Mouse (Mus musculus) intestine, embryonic 16.5 days (tissue): ENCODE data around the gene Gm5788. TPM values are rescaled to one million over a fixed set of nuclear protein-coding genes. Genes with fewer than 3 reads are reported as not detected.
"Not testable (repeated sequence)": the region's sequence is repeated elsewhere in the genome, so short reads cannot be mapped to it uniquely, and the experiment has no call there.

Source experiments
- ATAC-seq: fragments of 200-750 bp; cut with Nextera tagmentation; 2 replicates; pipeline ENCODE4 v1.8.0; 2017; ENCODE audit warnings: moderate TSS enrichment, moderate library complexity
- H3K27ac ChIP-seq: fragments of 300-500 bp; sonication (generic); 2 replicates; pipeline ENCODE4 v1.5.1; 2014; ENCODE audit warnings: mild to moderate bottlenecking, low read length
- H3K27me3 ChIP-seq: fragments of 300-500 bp; sonication (generic); replicated peaks from 2 replicates; pipeline ENCODE4 v1.6.1; 2014; ENCODE audit warnings: low read length, control low read depth, mixed read lengths; ENCODE audit not compliant: control insufficient read depth, insufficient read depth
- H3K36me3 ChIP-seq: fragments of 300-500 bp; sonication (generic); 2 replicates; pipeline ENCODE4 v1.6.1; 2014; ENCODE audit warnings: low read length, control low read depth; ENCODE audit not compliant: control insufficient read depth, insufficient read depth
- H3K4me1 ChIP-seq: fragments of 300-500 bp; sonication (generic); 2 replicates; pipeline ENCODE4 v1.6.1; 2014; ENCODE audit warnings: low read length, control low read depth, mixed read lengths; ENCODE audit not compliant: control insufficient read depth, insufficient read depth
- H3K4me2 ChIP-seq: fragments of 300-500 bp; sonication (generic); 2 replicates; pipeline ENCODE4 v1.6.1; 2014; ENCODE audit warnings: low read depth, low read length, control low read depth
- H3K4me3 ChIP-seq: fragments of 300-500 bp; sonication (generic); 2 replicates; pipeline ENCODE4 v1.5.1; 2014; ENCODE audit warnings: mild to moderate bottlenecking, low read length
- H3K9ac ChIP-seq: fragments of 300-500 bp; sonication (generic); 2 replicates; pipeline ENCODE4 v1.6.1; 2014; ENCODE audit warnings: low read depth, low read length
- H3K9me3 ChIP-seq: fragments of 300-500 bp; sonication (generic); 2 replicates; pipeline ENCODE4 v1.6.1; 2016; ENCODE audit warnings: low read length, control low read depth; ENCODE audit not compliant: control insufficient read depth
- WGBS: fragments of 180-500 bp; shearing (Covaris S2); extraction: QIAGEN DNeasy Blood & Tissue Kit; methylation state at CpG from one replicate; pipeline ENCODE4 v1.1.7; 2014; 5-methylcytosine and 5-hydroxymethylcytosine counted together
- polyA plus RNA-seq: library from polyadenylated mRNA; unstranded; fragments of >200 nt; fragmentation: Nextera tagmentation; extraction: Ambion mirVana; gene quantifications from 2 replicates; pipeline ENCODE4 v1.2.1, GENCODE M21; 2015

Gene Gm5788
- not detected in 2 replicates for polyA plus RNA-seq

GRCm38 (mm10) chr12:87494421-87494820, at the start of gene Gm5788:
Gene Gm5788 (plus strand): TSS chr12:87494721.
- not testable (repeated sequence) for H3K27me3 ChIP-seq, H3K4me2 ChIP-seq, H3K27ac ChIP-seq, H3K36me3 ChIP-seq, H3K4me1 ChIP-seq, H3K9me3 ChIP-seq, ATAC-seq, H3K9ac ChIP-seq, H3K4me3 ChIP-seq
- WGBS: 86% methylated on average over 3 of the region's 3 CpGs

DNA sequence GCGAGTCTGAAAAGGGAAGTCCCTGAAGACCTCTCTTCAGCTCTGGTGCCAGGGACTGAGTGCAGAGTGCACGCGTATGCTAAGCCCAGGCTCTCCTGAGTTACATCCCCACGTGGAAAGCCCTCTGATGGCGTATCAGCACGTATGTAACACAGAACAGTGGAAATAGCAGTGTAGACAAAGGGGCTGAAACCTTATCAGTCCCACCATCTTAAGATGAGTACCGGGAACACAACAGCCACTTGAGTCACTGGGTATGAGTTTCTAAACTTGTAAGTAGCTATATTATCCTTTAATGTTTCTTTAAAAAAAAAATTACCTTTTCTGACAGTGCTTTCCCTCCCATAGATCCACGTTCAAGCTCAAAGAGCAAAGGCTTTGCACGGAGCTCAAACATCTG, 45.1 kb upstream of the Gm5788 start:
- H3K9me3 ChIP-seq: no peaks in the 10 kb centered on the region
- 91% methylated on average over 9 of the region's 9 CpGs for WGBS
- H3K4me3 ChIP-seq: no peak overlapping the region
- ATAC-seq: no peak
- peaks cover 2% of the 10 kb centered on the region; the same call in 1 of the 2 replicates for H3K4me1 ChIP-seq
- H3K9ac ChIP-seq: no peak overlapping the region
- H3K27ac ChIP-seq: no peak overlapping the region
- H3K4me2 ChIP-seq: no peak overlapping the region
- peaks cover 9% of the 10 kb centered on the region for H3K36me3 ChIP-seq
- H3K27me3 ChIP-seq: no peaks in the 10 kb centered on the region

DNA sequence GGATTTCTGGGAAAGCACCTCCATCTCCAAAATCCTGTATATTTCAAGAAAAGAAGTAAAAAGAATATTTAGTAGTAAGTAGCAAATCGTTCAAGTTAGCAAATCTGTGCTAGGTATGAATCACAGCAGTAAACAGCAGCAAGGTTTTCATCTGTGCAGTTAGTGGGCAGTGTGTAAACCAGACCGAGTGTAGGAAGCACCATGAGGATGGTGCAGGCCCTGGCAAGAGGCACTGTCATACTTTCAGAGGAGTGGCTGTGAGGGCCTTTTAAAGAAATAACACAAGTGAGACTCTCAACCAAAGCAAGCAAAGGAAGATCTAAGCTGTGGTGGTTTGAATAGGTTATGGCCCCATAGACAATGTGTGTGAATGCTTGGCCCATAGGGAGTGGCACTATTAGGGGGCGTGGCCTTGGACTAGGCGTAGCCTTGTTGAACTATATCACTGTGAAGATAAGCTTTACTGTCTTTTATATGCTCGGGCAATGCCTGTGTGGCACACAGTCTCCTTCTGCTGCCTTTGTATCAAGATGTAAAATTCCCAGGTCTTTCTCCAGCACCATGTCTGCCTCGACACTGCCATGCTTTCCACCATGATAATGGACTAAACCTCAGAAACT, 29.7 kb upstream of the Gm5788 start:
- Histone ChIP-seq H3K4me1 (no peaks in the 10 kb centered on the region), H3K4me3 (no peak overlapping the region), H3K9ac (no peak overlapping the region), H3K9me3 (no peaks in the 10 kb centered on the region), H3K36me3 (peaks cover 13% of the 10 kb centered on the region), H3K27me3 (no peaks in the 10 kb centered on the region), H3K27ac (no peak overlapping the region), H3K4me2 (no peak overlapping the region)
- ATAC-seq: peak; percentile 96
- whole genome bisulfite sequencing: 77% methylated on average over 6 of the region's 6 CpGs

- Histone ChIP-seq H3K27me3 (no peaks in the 10 kb centered on the region), H3K36me3 (no peaks in the 10 kb centered on the region), H3K4me2 (peak overlapping the region; percentile 67), H3K4me3 (peak overlapping the region; percentile 76), H3K4me1 (peaks cover 11% of the 10 kb centered on the region), H3K9me3 (no peaks in the 10 kb centered on the region), H3K9ac (0 out of 2 replicates have a peak overlapping the region, but pooled peaks have one; percentile 12), H3K27ac (no peak overlapping the region)
- no peak for ATAC-seq
- WGBS: 57% methylated on average over 7 of the region's 7 CpGs
These were observed 24.0 kb upstream of the Gm5788 start for GRCm38 (mm10) chr12:87470263-87471136.

DNA sequence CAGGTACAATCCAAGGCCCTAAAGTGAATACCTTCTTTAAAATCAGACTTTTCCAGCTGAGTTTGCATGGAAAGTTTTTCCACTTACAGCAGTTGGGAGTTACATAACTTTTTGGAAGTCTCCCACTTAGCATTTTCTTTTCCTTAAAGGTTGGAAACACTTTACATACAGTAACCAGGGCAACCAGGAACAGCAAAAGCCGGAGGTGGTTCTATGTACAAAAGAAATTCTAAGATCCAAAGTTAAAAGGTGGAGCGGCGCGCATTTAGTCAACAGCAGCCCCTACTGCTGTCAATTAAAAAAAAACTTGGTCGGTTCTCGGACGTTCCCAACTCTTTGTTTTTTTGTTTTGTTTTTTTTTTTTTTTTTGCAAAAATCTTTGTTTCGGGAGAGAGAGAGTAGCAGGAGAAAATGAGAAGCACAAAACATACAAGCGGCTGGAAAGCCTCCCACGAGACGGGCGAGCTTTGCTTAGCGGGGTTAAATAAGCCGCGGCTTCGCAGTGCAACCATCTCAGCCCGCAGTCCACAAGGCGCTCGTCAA, 23.0 kb upstream of the Gm5788 start:
- Histone ChIP-seq H3K9ac (peak overlapping the region; percentile 91), H3K27ac (peak overlapping the region; percentile 61), H3K4me2 (peak overlapping the region; percentile 67), H3K27me3 (no peaks in the 10 kb centered on the region), H3K4me1 (peaks cover 11% of the 10 kb centered on the region), H3K36me3 (no peaks in the 10 kb centered on the region), H3K9me3 (no peaks in the 10 kb centered on the region), H3K4me3 (peak overlapping the region; percentile 76)
- under 1% methylated on average over 19 of the region's 19 CpGs for WGBS
- ATAC-seq: no peak

DNA sequence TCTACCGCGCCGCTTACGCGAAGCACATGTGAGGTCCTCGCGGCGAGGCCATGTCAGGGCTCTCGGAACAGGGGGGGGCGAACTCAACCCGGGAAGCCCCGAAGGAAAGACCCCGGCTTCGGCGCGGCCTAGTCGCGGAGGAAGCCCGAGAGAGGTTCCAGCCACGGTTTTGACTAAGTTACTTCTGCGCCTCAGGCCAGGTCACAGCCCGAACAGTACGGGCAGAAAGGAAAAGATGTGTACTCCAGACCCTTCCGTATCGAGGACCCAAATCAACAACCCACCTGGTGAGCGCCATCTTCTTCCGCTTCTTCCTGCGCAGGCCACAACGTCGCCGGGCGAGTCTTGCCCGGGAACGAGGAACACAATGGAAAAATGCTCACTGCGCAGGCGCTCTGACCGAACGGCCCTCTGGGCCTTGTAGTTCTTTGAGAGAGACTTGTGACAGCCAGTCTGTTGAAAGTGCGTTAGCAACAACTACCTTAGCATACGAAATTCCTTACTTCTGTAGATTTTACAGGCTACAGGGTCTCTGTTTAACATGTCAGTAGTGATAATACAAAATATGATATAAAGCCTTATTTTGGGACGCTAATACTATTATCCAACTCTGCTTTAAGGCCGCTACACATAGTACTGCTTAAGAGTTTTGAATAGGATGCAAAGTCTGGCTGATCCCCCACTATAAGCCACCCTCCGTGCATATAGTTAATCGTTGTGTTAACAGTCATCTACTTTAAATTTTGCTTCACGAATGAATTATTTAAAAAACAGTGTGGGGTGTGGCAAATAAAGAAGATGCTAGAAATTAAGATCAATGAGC, 22.3 kb upstream of the Gm5788 start, which contains the start of gene Snw1:
Gene Snw1, minus strand, starts transcription at position 311 of the 823 bp plus-strand sequence.
- H3K9ac ChIP-seq: peak within 1 kb of the TSS; percentile 91
- 3% methylated on average over 45 of the region's 45 CpGs for WGBS

GRCm38 (mm10) chr12:87474756-87475155, 19.8 kb upstream of the Gm5788 start:
- Histone ChIP-seq H3K36me3 (no peaks in the 10 kb centered on the region), H3K27ac (no peak overlapping the region), H3K9me3 (no peaks in the 10 kb centered on the region), H3K4me2 (no peak overlapping the region), H3K27me3 (no peaks in the 10 kb centered on the region), H3K4me1 (peaks cover 11% of the 10 kb centered on the region), H3K4me3 (no peak overlapping the region), H3K9ac (no peak overlapping the region)
- WGBS: 79% methylated on average over 3 of the region's 3 CpGs
- ATAC-seq: no peak

More for the DNA sequence above, 22.3 kb upstream of the Gm5788 start, which contains the start of gene Snw1:
- ATAC-seq: peak; percentile 99
- no peaks in the 10 kb centered on the region for H3K36me3 ChIP-seq
- peak within 1 kb of the TSS; percentile 67 for H3K4me2 ChIP-seq
- H3K27me3 ChIP-seq: no peaks in the 10 kb centered on the region
- no peaks in the 10 kb centered on the region for H3K9me3 ChIP-seq
- H3K27ac ChIP-seq: peak within 1 kb of the TSS; percentile 61
- H3K4me1 ChIP-seq: peaks cover 11% of the 10 kb centered on the region
- peak within 1 kb of the TSS; percentile 76 for H3K4me3 ChIP-seq

- not testable (repeated sequence) for ATAC-seq, H3K4me1 ChIP-seq, H3K27ac ChIP-seq, H3K4me3 ChIP-seq, H3K9me3 ChIP-seq, H3K9ac ChIP-seq, H3K36me3 ChIP-seq, H3K27me3 ChIP-seq, H3K4me2 ChIP-seq
- WGBS: 81% methylated on average over 5 of the region's 5 CpGs
These were observed 12.0 kb upstream of the Gm5788 start for GRCm38 (mm10) chr12:87482482-87482881.

DNA sequence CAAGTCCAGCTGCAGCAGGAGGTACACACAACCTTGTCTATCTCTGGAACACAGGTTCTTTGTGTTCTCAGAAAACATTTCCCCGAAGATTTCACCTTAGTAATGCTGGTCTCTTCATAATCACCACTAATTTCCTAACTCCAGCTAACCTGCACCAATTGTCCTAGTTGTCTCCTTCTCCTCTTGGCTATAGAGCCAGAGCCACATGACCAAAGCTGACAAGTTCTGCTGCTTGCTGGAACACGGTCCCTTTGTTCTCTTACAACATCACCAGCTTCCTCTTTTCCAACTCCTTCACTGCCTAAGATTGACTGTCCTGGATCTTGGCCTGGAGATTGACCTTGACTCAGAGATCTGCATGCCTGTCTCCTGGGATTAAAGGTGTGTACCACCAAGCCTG, 5.8 kb upstream of the Gm5788 start:
- not testable (repeated sequence) for H3K27ac ChIP-seq, ATAC-seq, H3K27me3 ChIP-seq, H3K36me3 ChIP-seq, H3K9me3 ChIP-seq, H3K4me2 ChIP-seq, H3K9ac ChIP-seq, H3K4me3 ChIP-seq, H3K4me1 ChIP-seq
- WGBS: 68% methylated on average over 2 of the region's 2 CpGs
